Mouse (Mus musculus) G1E-ER4 (cell line): ENCODE measurements around the gene Patl1. TPM values are rescaled to one million over a fixed set of nuclear protein-coding genes. Genes with fewer than 3 reads are reported as not detected.
A peak's percentile ranks its signal among the peaks of the same experiment; 100 is the strongest.

Experiments used
- GATA1 ChIP-seq: IDR thresholded peaks from one replicate; pipeline ENCODE4 v1.8.0; 2012; ENCODE audit warnings: low read length, inconsistent platforms
- polyA plus RNA-seq: library from polyadenylated mRNA; stranded (reverse); fragments of >175 nt; gene quantifications from 2 replicates; pipeline ENCODE4 v1.2.3, GENCODE M21; 2012

Patl1 gene
- polyA plus RNA-seq: 10.3 and 19.4 TPM in 2 replicates

GRCm38 (mm10) chr19:11912037-11912532 is at the start of gene Patl1:
Gene Patl1 (plus strand): TSS chr19:11912399.
- TF ChIP-seq GATA1: no peak

GRCm38 (mm10) chr19:11867837-11868236 is 44.4 kb upstream of the Patl1 start:
- TF ChIP-seq GATA1: no peak

- no peak for TF ChIP-seq GATA1
Observed at GRCm38 (mm10) chr19:11875006-11875405, 37.2 kb upstream of the Patl1 start, which contains the start of gene Olfr1419. Gene Olfr1419 (minus strand): TSS chr19:11875106.

- TF ChIP-seq GATA1: no peak
Observed at GRCm38 (mm10) chr19:11886265-11886664, 25.9 kb upstream of the Patl1 start, which contains the start of gene Olfr1420. Gene Olfr1420 (plus strand): TSS chr19:11886565.

GRCm38 (mm10) chr19:11911021-11911420 is 1.2 kb upstream of the Patl1 start:
- peak; percentile 38 for TF ChIP-seq GATA1

GRCm38 (mm10) chr19:11911603-11912002 is 596 bp upstream of the Patl1 start:
- no peak for TF ChIP-seq GATA1

- TF ChIP-seq GATA1: no peak
Observed at GRCm38 (mm10) chr19:11912533-11913121, 428 bp downstream of the Patl1 start.

- TF ChIP-seq GATA1: no peak
Observed at GRCm38 (mm10) chr19:11915804-11916203, 3.6 kb downstream of the Patl1 start.

GRCm38 (mm10) chr19:11922068-11922467 is 9.9 kb downstream of the Patl1 start:
- TF ChIP-seq GATA1: no peak

- TF ChIP-seq GATA1: no peak
Observed at GRCm38 (mm10) chr19:11926380-11926779, 14.2 kb downstream of the Patl1 start.

- TF ChIP-seq GATA1: peak; percentile 22
Observed at GRCm38 (mm10) chr19:11928025-11928748, 16.0 kb downstream of the Patl1 start.

GRCm38 (mm10) chr19:11949878-11950277 is 37.7 kb downstream of the Patl1 start:
- no peak for TF ChIP-seq GATA1

- TF ChIP-seq GATA1: no peak
Observed at GRCm38 (mm10) chr19:11950747-11951146, 38.5 kb downstream of the Patl1 start.

- no peak for TF ChIP-seq GATA1
Observed at GRCm38 (mm10) chr19:11954206-11954605, 42.0 kb downstream of the Patl1 start.

GRCm38 (mm10) chr19:11956636-11957035 is 44.4 kb downstream of the Patl1 start:
- no peak for TF ChIP-seq GATA1

- TF ChIP-seq GATA1: no peak
Observed at GRCm38 (mm10) chr19:11957396-11957795, 45.2 kb downstream of the Patl1 start.

- TF ChIP-seq GATA1: no peak
Observed at GRCm38 (mm10) chr19:11957846-11958245, 45.6 kb downstream of the Patl1 start.
